Mouse (Mus musculus) regulatory T cell (primary cell): Measurements from ENCODE around the gene Rfx1.

Source experiments
- in situ Hi-C: fragments of 300-600 bp; cut with MboI, MseI; formaldehyde crosslinking; loops from one replicate; pipeline ENCODE4 v1.15.1; 2025; ENCODE audit warnings: high pct_unique_total_duplicates

The Rfx1 gene

GRCm38 (mm10) chr8:84066291-84066930 is at the start of gene Rfx1:
Rfx1 (plus strand) TSS chr8:84066834.
- in situ Hi-C loops = no loop called here

GRCm38 (mm10) chr8:84019738-84020137 is 46.9 kb upstream of the Rfx1 start:
- in situ Hi-C loops = loop anchor here (10.0 kb wide), 1 partner anchor 345 kb away; no protein-coding TSS in a partner anchor

DNA sequence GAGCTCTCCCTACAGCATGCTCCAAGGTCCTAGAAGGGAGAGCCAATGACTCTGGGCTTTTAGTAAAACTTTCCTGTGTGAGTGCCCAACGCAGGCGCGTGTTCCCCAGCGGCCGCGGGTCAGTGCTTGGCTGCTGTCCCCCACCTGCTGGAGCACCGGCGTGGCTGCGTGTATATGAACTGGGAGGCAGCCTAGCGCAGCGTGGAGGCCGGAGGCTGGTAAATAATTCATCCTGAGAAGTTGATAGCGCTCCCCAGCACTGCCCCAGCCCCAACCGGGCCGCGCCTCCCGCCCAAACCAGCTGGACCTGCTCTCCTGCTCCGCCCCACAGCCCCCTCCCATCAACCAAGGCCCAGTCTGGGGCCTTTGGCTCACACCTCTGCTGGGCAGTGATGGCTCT is 45.5 kb upstream of the Rfx1 start, which contains the start of gene Palm3:
TSS of gene Palm3 (plus strand) at position 376 of the 400 bp plus-strand sequence.
- in situ Hi-C loops = loop anchor here (10.0 kb wide), 1 partner anchor 344 kb away; no protein-coding TSS in a partner anchor

GRCm38 (mm10) chr8:84021569-84021968 is 45.1 kb upstream of the Rfx1 start:
- in situ Hi-C loops = loop anchor here (10.0 kb wide), 1 partner anchor 343 kb away; no protein-coding TSS in a partner anchor

DNA sequence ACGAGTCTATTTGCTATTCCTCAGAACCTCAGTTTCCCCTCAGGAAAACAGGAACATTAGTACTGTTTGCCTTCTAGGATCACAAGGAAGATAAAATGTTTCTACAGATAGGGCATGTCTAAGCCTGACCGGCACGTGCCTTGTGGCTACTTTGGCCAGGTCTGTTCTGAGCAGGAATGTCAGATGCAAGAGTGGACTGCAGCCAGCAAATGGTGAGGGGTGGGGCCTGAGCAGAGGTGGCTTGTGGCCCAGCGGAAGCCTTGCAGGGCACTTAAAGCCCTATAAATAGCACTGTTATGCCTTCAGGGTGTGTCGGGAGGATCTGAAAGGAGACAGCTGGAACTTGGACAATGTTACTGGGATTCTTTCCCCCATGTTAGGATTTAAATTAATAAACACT is 43.5 kb upstream of the Rfx1 start:
- in situ Hi-C loops = loop anchor here (10.0 kb wide), 1 partner anchor 342 kb away; no protein-coding TSS in a partner anchor

DNA sequence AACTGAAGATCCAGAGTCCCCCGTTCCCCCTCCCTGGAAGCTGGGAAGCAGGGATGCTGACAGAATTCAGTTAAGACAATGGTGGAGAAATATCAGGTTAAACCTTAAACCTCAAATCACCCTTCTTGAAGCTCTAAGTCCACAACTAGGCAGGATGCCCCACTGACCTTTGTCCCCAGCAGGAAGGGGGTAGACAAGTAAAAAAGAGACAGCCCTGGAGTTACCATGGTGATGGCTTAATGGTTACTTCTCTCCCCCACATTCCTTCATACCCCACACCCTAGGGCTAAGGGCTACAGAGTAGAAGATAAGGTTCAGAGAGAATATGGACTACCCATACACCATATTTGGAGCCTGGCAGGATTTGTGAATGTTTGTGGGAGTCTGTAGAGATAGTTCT is 43.0 kb upstream of the Rfx1 start:
- in situ Hi-C loops = loop anchor here (10.0 kb wide), 1 partner anchor 341 kb away; no protein-coding TSS in a partner anchor

DNA sequence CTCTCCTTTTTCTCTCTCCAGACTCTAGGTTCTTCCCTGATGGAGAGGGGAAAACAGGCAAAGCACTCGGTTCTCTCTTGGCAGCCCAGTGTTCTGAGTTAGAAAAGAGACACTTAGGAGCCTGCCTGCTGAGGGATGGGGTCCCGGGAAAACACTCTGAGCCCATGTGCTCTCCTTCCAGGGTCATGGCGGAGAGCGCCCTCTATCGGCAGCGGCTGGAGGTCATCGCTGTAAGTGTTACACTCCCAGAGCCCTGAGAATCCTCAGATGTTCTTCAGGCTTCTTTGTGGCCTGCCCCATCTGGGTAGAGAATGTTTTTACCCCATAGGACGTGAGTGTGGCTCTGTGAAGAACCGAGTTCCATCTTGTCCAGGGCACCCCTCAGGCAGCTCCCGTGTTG is 42.5 kb upstream of the Rfx1 start:
- in situ Hi-C loops = loop anchor here (10.0 kb wide), 1 partner anchor 341 kb away; no protein-coding TSS in a partner anchor

DNA sequence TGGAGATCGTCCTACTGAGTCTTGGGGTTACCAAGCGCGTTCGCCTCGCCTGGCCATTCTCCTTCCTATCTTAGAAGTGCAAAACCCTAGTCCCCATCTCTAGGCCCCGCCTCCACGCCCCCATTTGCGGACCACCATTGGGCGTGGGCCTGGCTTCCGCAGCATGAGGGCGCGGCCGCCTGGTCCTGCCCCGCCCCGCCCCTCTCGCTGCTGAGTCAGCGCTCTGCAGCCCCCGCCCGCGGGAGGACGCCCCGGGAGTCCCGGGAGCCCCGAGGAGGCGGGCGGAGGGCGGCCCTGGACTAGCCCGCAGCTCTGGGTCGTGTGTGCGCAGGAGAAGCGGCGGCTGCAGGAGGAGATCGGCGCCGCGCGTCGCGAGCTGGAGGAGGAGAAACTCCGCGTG is 40.8 kb upstream of the Rfx1 start:
- in situ Hi-C loops = loop anchor here (10.0 kb wide), 1 partner anchor 339 kb away; no protein-coding TSS in a partner anchor

GRCm38 (mm10) chr8:84027449-84027848 is 39.2 kb upstream of the Rfx1 start:
- in situ Hi-C loops = loop anchor here (10.0 kb wide), 1 partner anchor 337 kb away; no protein-coding TSS in a partner anchor

GRCm38 (mm10) chr8:84029272-84029671 is 37.4 kb upstream of the Rfx1 start:
- in situ Hi-C loops = loop anchor here (10.0 kb wide), 1 partner anchor 336 kb away; no protein-coding TSS in a partner anchor

DNA sequence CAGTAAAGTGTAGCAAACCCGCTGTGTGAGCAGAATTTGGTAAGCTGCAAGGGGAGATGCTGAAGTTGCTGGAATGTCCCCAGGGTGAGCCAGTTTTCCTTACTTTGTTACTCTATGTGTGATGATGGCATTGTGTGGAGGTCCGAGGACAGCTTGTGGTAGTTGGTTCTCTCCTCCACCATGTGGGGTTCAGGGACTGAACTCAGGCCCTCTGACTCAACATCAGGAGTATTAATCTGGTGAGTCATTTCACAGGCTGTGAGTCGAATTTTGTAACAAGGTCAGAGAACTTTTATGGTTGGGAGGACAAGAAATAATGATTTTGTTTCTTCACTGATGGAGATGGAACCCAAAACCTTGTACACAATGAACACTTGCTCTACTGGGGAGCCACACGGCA is 33.9 kb upstream of the Rfx1 start:
- in situ Hi-C loops = no loop called here

DNA sequence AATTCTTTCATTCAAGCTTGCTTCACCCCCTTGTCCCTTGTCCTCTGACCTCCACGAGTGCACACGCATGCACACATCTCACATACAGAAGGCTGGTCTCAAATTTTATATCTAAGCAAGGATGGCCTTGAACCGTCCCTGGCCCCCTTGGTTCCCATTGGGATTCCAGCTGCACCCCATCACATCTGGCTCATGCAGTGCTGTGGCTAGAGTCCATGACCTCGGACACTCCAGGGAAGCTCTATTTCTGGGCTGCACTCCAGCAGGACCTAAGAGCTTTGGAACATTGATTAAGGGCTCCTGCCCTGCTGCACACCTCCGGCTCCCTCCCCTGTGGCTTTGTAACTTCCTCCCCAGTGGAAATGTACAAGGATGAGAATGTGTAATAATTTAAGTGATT is 28.6 kb upstream of the Rfx1 start:
- in situ Hi-C loops = no loop called here

- in situ Hi-C loops = no loop called here
Observed at GRCm38 (mm10) chr8:84039050-84039449, 27.6 kb upstream of the Rfx1 start.

- in situ Hi-C loops = loop anchor here (5.0 kb wide), 1 partner anchor 50 kb away; no protein-coding TSS in a partner anchor
Observed at GRCm38 (mm10) chr8:84042066-84042947, 24.3 kb upstream of the Rfx1 start, which contains the start of gene Il27ra. Il27ra (minus strand) TSS chr8:84042589.

GRCm38 (mm10) chr8:84042948-84043342 is 23.7 kb upstream of the Rfx1 start:
- in situ Hi-C loops = loop anchor here (5.0 kb wide), 1 partner anchor 49 kb away; no protein-coding TSS in a partner anchor

DNA sequence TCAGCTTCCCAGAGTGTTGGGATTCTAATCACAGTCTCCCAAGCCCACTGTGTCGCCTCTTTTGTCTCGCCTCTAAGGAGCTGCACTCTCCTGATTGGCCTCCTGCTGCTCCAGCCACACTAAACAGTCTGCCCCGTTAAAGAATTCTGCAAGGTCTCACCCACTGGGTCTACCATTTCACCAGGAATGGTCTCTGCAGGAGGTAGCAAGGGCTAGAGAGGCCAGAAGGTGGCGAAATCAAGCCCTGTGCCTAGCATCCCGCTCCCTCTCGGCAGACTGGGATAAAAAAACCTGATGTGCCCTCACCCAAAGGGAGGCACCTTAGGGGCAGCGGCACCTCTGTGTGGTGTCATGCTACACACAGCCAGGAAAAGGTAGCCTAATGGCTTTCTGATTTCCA is 22.5 kb upstream of the Rfx1 start:
- in situ Hi-C loops = loop anchor here (5.0 kb wide), 1 partner anchor 48 kb away; no protein-coding TSS in a partner anchor

DNA sequence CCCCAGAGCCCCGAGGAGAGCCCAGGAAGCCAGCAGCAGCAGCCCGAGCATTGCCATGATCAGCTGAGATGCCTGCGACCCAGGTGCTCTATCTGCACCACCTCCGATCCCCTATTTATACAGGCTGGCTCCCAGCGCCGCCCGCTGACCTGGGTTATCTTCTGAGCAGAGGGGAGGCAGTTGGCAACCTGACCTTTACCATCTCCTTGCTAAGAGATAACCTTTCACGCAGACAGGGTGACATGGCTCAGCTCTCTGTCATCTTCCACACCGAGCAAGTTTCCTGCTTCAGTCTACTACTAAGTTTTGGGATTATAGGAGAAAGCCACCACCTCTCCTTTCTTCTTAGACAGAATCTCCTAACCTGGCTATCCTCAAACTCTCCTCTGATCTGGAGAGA is 21.7 kb upstream of the Rfx1 start, which contains the start of gene Rln3:
TSS of gene Rln3 (minus strand) at position 101 of the 400 bp plus-strand sequence.
- in situ Hi-C loops = loop anchor here (5.0 kb wide), 1 partner anchor 47 kb away; no protein-coding TSS in a partner anchor

DNA sequence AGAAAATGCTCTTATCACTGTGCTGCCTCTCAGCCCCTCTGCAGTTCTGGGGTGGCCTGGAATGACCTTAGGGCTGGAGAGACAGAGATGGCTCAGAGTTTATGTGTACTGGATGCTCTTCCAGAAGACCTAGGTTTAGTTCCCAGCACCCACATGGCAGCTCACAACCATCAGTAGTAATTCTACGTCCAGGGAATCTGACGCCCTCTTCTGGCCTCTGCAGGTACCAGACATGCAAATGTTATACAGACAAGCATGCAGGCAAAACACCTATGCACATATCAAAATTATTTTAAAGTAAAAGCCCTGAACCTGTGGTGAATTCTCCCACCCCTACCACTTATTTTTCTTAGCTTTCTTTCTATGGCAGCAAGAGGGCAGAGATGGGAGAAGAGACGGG is 20.1 kb upstream of the Rfx1 start:
- in situ Hi-C loops = no loop called here

DNA sequence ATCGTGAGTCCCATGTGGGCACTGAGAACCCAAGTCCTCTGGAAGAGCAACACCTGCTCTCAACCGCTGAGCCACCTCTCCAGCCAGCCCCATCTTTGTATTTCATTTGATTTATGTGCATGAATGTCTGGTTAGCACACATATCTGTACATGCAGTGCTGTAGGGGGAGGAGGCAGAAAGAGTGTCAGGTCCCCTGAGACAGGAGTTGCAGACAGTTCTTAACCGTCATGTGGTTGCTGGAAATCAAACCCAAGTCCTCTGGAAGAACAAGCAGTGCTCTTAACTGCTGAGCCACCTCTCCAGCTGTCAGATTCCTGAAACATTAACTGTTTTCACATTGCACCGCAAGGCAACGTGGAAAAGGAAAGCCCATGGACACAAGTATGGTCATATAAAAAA is 18.5 kb upstream of the Rfx1 start:
- in situ Hi-C loops = no loop called here

GRCm38 (mm10) chr8:84052746-84053145 is 13.9 kb upstream of the Rfx1 start:
- in situ Hi-C loops = no loop called here

- in situ Hi-C loops = no loop called here
Observed at GRCm38 (mm10) chr8:84053229-84053628, 13.4 kb upstream of the Rfx1 start.

- in situ Hi-C loops = no loop called here
Observed at GRCm38 (mm10) chr8:84057827-84058226, 8.8 kb upstream of the Rfx1 start.
